In genomic region chr2:152810158-152810941, GRCm38 (mm10) we compare ENCODE assay signal across 9 mouse cellular contexts. TPM values are rescaled to one million over a fixed set of nuclear protein-coding genes. Genes with fewer than 3 reads are reported as not detected.
DNase-seq lines count a peak whose midpoint lies in the region; ATAC-seq and TF ChIP-seq lines count a peak whose summit lies in the region.
"Had no signal": no experiment of that assay in that cellular context is flagged by ENCODE, and none has a peak within 500 bp of the region (broad histone marks: within the 10 kb centered on the region; RNA-seq: fewer than 3 reads in every experiment).

No protein-coding gene starts in this region.

- no peak for ATAC-seq in kidney, embryonic 15.5 days (replicated peaks; ENCODE audit: low FRiP score)
- no peak for ATAC-seq in liver, postnatal 0 days

- peaks cover 96% of the 10 kb centered on the region for H3K79me2 ChIP-seq in CH12.LX (replicated peaks; ENCODE audit: control insufficient read depth, extremely low read depth, insufficient read depth, poor library complexity, severe bottlenecking)

- DNase-seq in kidney, postnatal 4 days = no peak
- peak; percentile 69 for DNase-seq in CH12.LX (ENCODE audit: extremely low read depth)
- no peak for DNase-seq in liver, postnatal 0 days
- DNase-seq in right cerebral cortex, postnatal 36 days (ENCODE audit: low spot score in 2 of 2) = no peak
- DNase-seq in left cerebral cortex, adult 11 months (ENCODE audit: low spot score) = no peak
- DNase-seq in frontal cortex, postnatal 14 days (ENCODE audit: low spot score in 2 of 2) = no peak
- DNase-seq: cerebellum, postnatal 36 days had no signal

- H3K4me1 ChIP-seq in kidney, embryonic 15.5 days = peaks cover 51% of the 10 kb centered on the region
- H3K4me1 ChIP-seq in CH12.LX (ENCODE audit: control insufficient read depth in 1 of 2, insufficient read depth in 2 of 2) = peaks cover 40 to 91% of the 10 kb centered on the region in 2 experiments
- H3K4me1 ChIP-seq in embryonic fibroblast, embryonic 13.5 days (ENCODE audit: control insufficient read depth, insufficient read depth, low read length) = peaks cover 44% of the 10 kb centered on the region
- H3K4me1 ChIP-seq in liver, postnatal 0 days (ENCODE audit: insufficient read depth) = peaks cover 89% of the 10 kb centered on the region

- H3K9me3 ChIP-seq in kidney, embryonic 15.5 days (replicated peaks) = no peaks in the 10 kb centered on the region
- H3K9me3 ChIP-seq in CH12.LX (replicated peaks; ENCODE audit: low read length) = no peaks in the 10 kb centered on the region
- H3K9me3 ChIP-seq in liver, postnatal 0 days (ENCODE audit: low read length) = no peaks in the 10 kb centered on the region

- no peak overlapping the region for H3K4me3 ChIP-seq in kidney, embryonic 15.5 days (replicated peaks)
- H3K4me3 ChIP-seq in CH12.LX (replicated peaks in 1 of 3; ENCODE audit: low read depth in 2 of 3, low read length in 2 of 3, poor library complexity in 1 of 3) = no peak overlapping the region
- H3K4me3 ChIP-seq in embryonic fibroblast, embryonic 13.5 days (ENCODE audit: insufficient read depth, low read length) = no peak overlapping the region
- H3K4me3 ChIP-seq in liver, postnatal 0 days (ENCODE audit: low read depth, low read length) = no peak overlapping the region

- TF ChIP-seq POLR2A in CH12.LX (IDR thresholded peaks at IDR 0.05; ENCODE audit: low read depth, low read length) = peak; percentile 50
- TF ChIP-seq POLR2A in embryonic fibroblast, embryonic 13.5 days (IDR thresholded peaks at IDR 0.05; ENCODE audit: low read depth, low read length) = no peak

- no peak; the same call in 1 of the 2 replicates for TF ChIP-seq RAD21 in CH12.LX (IDR thresholded peaks at IDR 0.05; ENCODE audit: low read depth, low read length)

- no peaks in the 10 kb centered on the region for H3K27me3 ChIP-seq in kidney, embryonic 15.5 days
- no peaks in the 10 kb centered on the region for H3K27me3 ChIP-seq in CH12.LX (replicated peaks)
- H3K27me3 ChIP-seq in liver, postnatal 0 days (ENCODE audit: insufficient read depth, low read length) = no peaks in the 10 kb centered on the region

- TF ChIP-seq CTCF in CH12.LX (conservative IDR thresholded peaks at IDR 0.05 in 1 of 2, IDR thresholded peaks at IDR 0.05 in 1 of 2; ENCODE audit: low read depth in 2 of 2, low read length in 2 of 2) = no peak
- no peak for TF ChIP-seq CTCF in embryonic fibroblast, embryonic 13.5 days (IDR thresholded peaks at IDR 0.05; ENCODE audit: borderline replicate concordance, insufficient read depth, low read length)
- TF ChIP-seq CTCF in liver, postnatal 0 days (IDR thresholded peaks at IDR 0.05; ENCODE audit: low read depth) = no peak

- 78% methylated on average over 5 of the region's 5 CpGs for WGBS in kidney, embryonic 15.5 days
- 72% methylated on average over 5 of the region's 5 CpGs for WGBS in liver, postnatal 0 days (ENCODE audit: insufficient replicate concordance)

- TF ChIP-seq EP300 in CH12.LX (IDR thresholded peaks at IDR 0.05; ENCODE audit: low read length) = peak; percentile 96
- TF ChIP-seq EP300 in liver, postnatal 0 days (IDR thresholded peaks at IDR 0.05; ENCODE audit: low read depth) = peak; percentile 32; the same call in 1 of the 2 replicates

- no peak overlapping the region for H3K9ac ChIP-seq in kidney, embryonic 15.5 days
- peak overlapping the region; percentile 74 for H3K9ac ChIP-seq in CH12.LX (ENCODE audit: insufficient read depth, low read depth)
- peak overlapping the region; percentile 41; the same call in 1 of the 2 replicates for H3K9ac ChIP-seq in liver, postnatal 0 days (replicated peaks)

- peaks cover 6% of the 10 kb centered on the region; the same call in 1 of the 2 replicates for H3K36me3 ChIP-seq in kidney, embryonic 15.5 days
- H3K36me3 ChIP-seq in CH12.LX (replicated peaks in 1 of 2; ENCODE audit: control insufficient read depth in 1 of 2, insufficient read depth in 1 of 2, low read length in 1 of 2) = peaks cover 24 to 63% of the 10 kb centered on the region in 2 experiments
- H3K36me3 ChIP-seq in liver, postnatal 0 days (replicated peaks; ENCODE audit: insufficient read depth, low read length) = peaks cover 17% of the 10 kb centered on the region

- peak overlapping the region; percentile 50; the same call in 1 of the 2 replicates for H3K27ac ChIP-seq in kidney, embryonic 15.5 days
- H3K27ac ChIP-seq in CH12.LX (ENCODE audit: insufficient read depth, low read depth) = peak overlapping the region; percentile 96
- H3K27ac ChIP-seq in embryonic fibroblast, embryonic 13.5 days (ENCODE audit: insufficient read depth, low read length) = peak overlapping the region; percentile 93
- H3K27ac ChIP-seq in liver, postnatal 0 days (ENCODE audit: low read depth) = peak overlapping the region; percentile 86

- dilution Hi-C loops in CH12.LX (cut with MboI; ENCODE audit: extremely low pct_ligation_motif_present, extremely low pct_unique_long_range_greater_than_20kb, low sequenced_read_pairs) = no loop called here

- no peak overlapping the region for H3K4me2 ChIP-seq in kidney, embryonic 15.5 days
- H3K4me2 ChIP-seq in CH12.LX (ENCODE audit: insufficient read depth, low read depth, poor library complexity, severe bottlenecking) = peak overlapping the region; percentile 68
- peak overlapping the region; percentile 48 for H3K4me2 ChIP-seq in liver, postnatal 0 days (ENCODE audit: low read depth, low read length)

- in situ Hi-C loops in CH12.LX (cut with MboI; ENCODE audit: low pct_ligation_motif_present, low pct_unique_long_range_greater_than_20kb, low sequenced_read_pairs) = no loop called here

TF ChIP-seq in CH12.LX, 34 proteins besides CTCF, POLR2A, EP300 and RAD21 (continues in another document):
- TF ChIP-seq NELFE (IDR thresholded peaks at IDR 0.05; ENCODE audit: low read depth, low read length) = 0 out of 2 replicates have a peak, but pooled peaks have one; percentile 44
- peak; percentile 38; the same call in 1 of the 2 replicates for TF ChIP-seq HCFC1 (IDR thresholded peaks at IDR 0.05; ENCODE audit: low read depth, low read length)
- peak; percentile 100 for TF ChIP-seq ETS1 (conservative IDR thresholded peaks at IDR 0.05; ENCODE audit: low read depth, low read length)
- TF ChIP-seq MAFK (IDR thresholded peaks at IDR 0.05; ENCODE audit: insufficient replicate concordance, low read length) = peak; percentile 93
- peak; percentile 73 for TF ChIP-seq CHD2 (IDR thresholded peaks at IDR 0.05; ENCODE audit: low read length)
- TF ChIP-seq BHLHE40 (IDR thresholded peaks at IDR 0.05; ENCODE audit: low read depth, low read length) = peak; percentile 85
- peak; percentile 73 for TF ChIP-seq MAX (IDR thresholded peaks at IDR 0.05; ENCODE audit: low read length)
- TF ChIP-seq POLR2AphosphoS2 (IDR thresholded peaks at IDR 0.05; ENCODE audit: low read depth, low read length) = no peak
- peak; percentile 77 for TF ChIP-seq MXI1 (IDR thresholded peaks at IDR 0.05; ENCODE audit: low read depth, low read length)
- TF ChIP-seq PAX5 (IDR thresholded peaks at IDR 0.05; ENCODE audit: low read length) = no peak
- TF ChIP-seq TCF12 (IDR thresholded peaks at IDR 0.05; ENCODE audit: low read depth, low read length) = peak; percentile 92
- peak; percentile 90 for TF ChIP-seq MEF2A (IDR thresholded peaks at IDR 0.05; ENCODE audit: borderline replicate concordance, low read depth, low read length)
- no peak for TF ChIP-seq UBTF (IDR thresholded peaks at IDR 0.05; ENCODE audit: low read depth, low read length)
- peak; percentile 94 for TF ChIP-seq CHD1 (IDR thresholded peaks at IDR 0.05; ENCODE audit: low read depth, low read length)
- no peak for TF ChIP-seq ZC3H11A (IDR thresholded peaks at IDR 0.05; ENCODE audit: low read depth, low read length)
- TF ChIP-seq ZNF384 (IDR thresholded peaks at IDR 0.05; ENCODE audit: low read depth, low read length) = no peak; the same call in 1 of the 2 replicates
- TF ChIP-seq ELF1 (IDR thresholded peaks at IDR 0.05; ENCODE audit: low read depth, low read length) = peak; percentile 80
- peak; percentile 86; the same call in 1 of the 2 replicates for TF ChIP-seq RCOR1 (conservative IDR thresholded peaks at IDR 0.05; ENCODE audit: low read depth, low read length)
- TF ChIP-seq ZKSCAN1 (IDR thresholded peaks at IDR 0.05; ENCODE audit: borderline replicate concordance, low read depth, low read length) = no peak
- peak; percentile 60 for TF ChIP-seq ZMIZ1 (IDR thresholded peaks at IDR 0.05; ENCODE audit: low read depth, low read length)
- TF ChIP-seq E2F4 (IDR thresholded peaks at IDR 0.05; ENCODE audit: insufficient replicate concordance, low read depth, low read length) = peak; percentile 67; the same call in 1 of the 2 replicates
- peak; percentile 99 for TF ChIP-seq JUN (IDR thresholded peaks at IDR 0.05; ENCODE audit: insufficient read depth, low read depth, low read length)
- TF ChIP-seq JUND (conservative IDR thresholded peaks at IDR 0.05; ENCODE audit: low read depth, low read length) = peak; percentile 97
- peak; percentile 14 for TF ChIP-seq SMC3 (IDR thresholded peaks at IDR 0.05; ENCODE audit: low read depth, low read length)

RNA-seq across cellular contexts. Expression of gene Bcl2l1, which starts 21.2 kb away (rescaled TPM):
- 99.5 and 106 TPM in 2 replicates for polyA plus RNA-seq in kidney, embryonic 15.5 days (2015; fragmentation: Nextera tagmentation; extraction: Ambion mirVana)
- 47.7 and 80.3 TPM in 2 replicates for total RNA-seq in CH12.LX (2012; rRNA removed)
- 13.7 and 21.3 TPM in 2 replicates for total RNA-seq in CH12.LX (2014; rRNA removed)
- polyA plus RNA-seq in CH12.LX (2012; ENCODE audit: insufficient read length, low read depth) = 33.2 and 34.5 TPM in 2 replicates
- polyA plus RNA-seq in embryonic fibroblast, embryonic 13.5 days (2011; ENCODE audit: insufficient read length, low read depth, missing spikeins) = 51.2 and 71.7 TPM in 2 replicates
- 84.2 and 84.4 TPM in 2 replicates for polyA plus RNA-seq in liver, postnatal 0 days (2015; fragmentation: Nextera tagmentation; extraction: Ambion mirVana)

RNA-seq across cellular contexts. Expression of gene Tpx2, which starts 37.4 kb away (rescaled TPM):
- 88.5 and 98.2 TPM in 2 replicates for polyA plus RNA-seq in kidney, embryonic 15.5 days (2015; fragmentation: Nextera tagmentation; extraction: Ambion mirVana)
- total RNA-seq in CH12.LX (2012; rRNA removed) (66.1 and 70.9 TPM in 2 replicates), CH12.LX (2014; rRNA removed) (98.0 and 105 TPM in 2 replicates)
- polyA plus RNA-seq in CH12.LX (2012; ENCODE audit: insufficient read length, low read depth) = 123 and 127 TPM in 2 replicates
- 62.3 and 82.9 TPM in 2 replicates for polyA plus RNA-seq in embryonic fibroblast, embryonic 13.5 days (2011; ENCODE audit: insufficient read length, low read depth, missing spikeins)
- polyA plus RNA-seq in liver, postnatal 0 days (2015; fragmentation: Nextera tagmentation; extraction: Ambion mirVana) = 20.7 and 25.8 TPM in 2 replicates

RNA-seq across cellular contexts. Expression of gene Cox4i2, which starts 56.4 kb away (rescaled TPM):
- 16.4 and 20.9 TPM in 2 replicates for polyA plus RNA-seq in kidney, embryonic 15.5 days (2015; fragmentation: Nextera tagmentation; extraction: Ambion mirVana)
- total RNA-seq in CH12.LX (2012; rRNA removed) (not detected in 2 replicates), CH12.LX (2014; rRNA removed) (not detected in 2 replicates)
- polyA plus RNA-seq in CH12.LX (2012; ENCODE audit: insufficient read length, low read depth) = not detected in 2 replicates
- 0.94 and 1.5 TPM in 2 replicates for polyA plus RNA-seq in embryonic fibroblast, embryonic 13.5 days (2011; ENCODE audit: insufficient read length, low read depth, missing spikeins)
- 0.56 and 1.0 TPM in 2 replicates for polyA plus RNA-seq in liver, postnatal 0 days (2015; fragmentation: Nextera tagmentation; extraction: Ambion mirVana)
